Mouse (Mus musculus): Measurements from ENCODE around the gene Tcaf2.

Tcaf2 gene

DNA sequence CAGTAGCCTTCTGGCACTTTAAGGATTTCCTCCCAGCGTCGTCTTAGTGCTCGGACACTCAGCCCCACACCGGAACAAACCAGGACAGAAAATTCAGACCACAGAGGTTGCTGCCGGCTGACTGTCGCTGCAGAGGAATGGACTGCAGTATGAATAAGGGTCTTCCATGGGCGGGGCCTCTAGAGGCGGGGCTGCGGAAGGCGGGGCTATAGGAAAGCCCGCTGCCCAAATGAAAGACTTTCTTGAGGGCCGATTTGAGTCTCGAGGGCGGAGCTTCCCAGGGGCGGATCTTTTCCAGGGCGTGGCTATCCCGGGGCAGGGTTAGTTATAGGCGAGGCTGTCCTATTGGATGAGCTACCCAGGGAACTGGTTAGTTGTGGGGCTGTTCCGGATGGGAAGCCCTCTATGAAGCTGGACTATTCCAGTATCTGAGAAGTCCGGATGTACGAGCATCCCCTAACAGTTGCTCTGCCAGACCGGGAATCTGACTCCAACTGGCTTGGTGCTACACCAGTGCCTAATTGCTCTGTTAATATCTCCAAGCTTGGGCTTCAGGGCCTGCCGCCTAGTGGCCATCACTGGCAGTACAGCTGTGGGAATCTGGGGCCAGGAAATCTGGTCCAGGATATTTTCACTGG is at the start of gene Tcaf2:
Tcaf2 (minus strand) TSS at position 343 of the 638 bp plus-strand sequence.
- DNase-seq (ENCODE audit: low spot score in 2 of 2) = peak; percentile 93

GRCm38 (mm10) chr6:42692517-42693190 is 47.6 kb upstream of the Tcaf2 start:
- DNase-seq (ENCODE audit: low spot score in 2 of 2) = peak; percentile 55 to 82

- DNase-seq (ENCODE audit: low spot score in 2 of 2) = peak; percentile 63 to 81
Measured at GRCm38 (mm10) chr6:42692154-42692516, 47.1 kb upstream of the Tcaf2 start.

- DNase-seq (ENCODE audit: low spot score in 2 of 2) = no peak
Measured at GRCm38 (mm10) chr6:42689761-42690160, 44.7 kb upstream of the Tcaf2 start.

GRCm38 (mm10) chr6:42687907-42688306 is 42.9 kb upstream of the Tcaf2 start:
- no peak for DNase-seq (ENCODE audit: low spot score in 2 of 2)

DNA sequence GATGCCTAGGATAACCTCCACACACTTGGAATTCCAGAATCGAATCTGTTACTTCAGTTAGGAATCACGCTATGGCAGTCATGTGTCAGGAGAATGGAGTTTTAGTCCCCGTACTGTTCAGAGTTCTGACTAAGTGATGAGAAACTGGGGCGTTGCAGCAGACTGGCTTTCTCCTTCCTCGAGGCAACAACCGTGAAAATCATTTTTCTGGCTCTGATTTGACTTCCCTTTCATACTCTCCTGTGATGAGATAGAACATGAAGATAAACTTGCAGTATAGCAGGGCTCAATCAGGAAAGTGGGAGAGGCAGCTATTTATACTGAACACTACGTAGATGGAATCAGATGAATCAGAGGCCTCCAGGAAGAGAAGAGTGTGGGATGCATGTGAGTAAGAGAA is 35.0 kb upstream of the Tcaf2 start:
- DNase-seq (ENCODE audit: low spot score in 2 of 2) = no peak

DNA sequence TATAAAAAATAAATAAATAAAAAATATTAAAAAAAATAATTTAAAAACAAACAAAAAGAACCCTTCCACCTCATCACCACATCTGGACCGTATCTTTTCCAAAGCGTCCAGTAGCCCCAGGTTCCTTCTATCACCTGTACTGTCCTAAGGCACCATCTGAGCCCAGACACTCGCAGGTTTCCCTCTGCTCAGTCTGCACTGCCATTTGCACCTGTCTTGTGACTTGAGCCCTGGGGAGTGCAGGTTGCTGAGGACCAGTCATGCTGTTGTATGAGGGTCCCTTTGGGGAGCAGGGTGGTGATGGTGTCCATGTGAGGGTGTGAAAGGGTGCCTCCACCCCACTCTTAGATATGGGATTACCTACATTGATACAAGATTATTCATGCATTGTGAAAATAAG is 31.0 kb upstream of the Tcaf2 start:
- DNase-seq (ENCODE audit: low spot score in 2 of 2) = no peak

- DNase-seq (ENCODE audit: low spot score in 2 of 2) = no peak
Measured at GRCm38 (mm10) chr6:42671767-42672166, 26.7 kb upstream of the Tcaf2 start.

DNA sequence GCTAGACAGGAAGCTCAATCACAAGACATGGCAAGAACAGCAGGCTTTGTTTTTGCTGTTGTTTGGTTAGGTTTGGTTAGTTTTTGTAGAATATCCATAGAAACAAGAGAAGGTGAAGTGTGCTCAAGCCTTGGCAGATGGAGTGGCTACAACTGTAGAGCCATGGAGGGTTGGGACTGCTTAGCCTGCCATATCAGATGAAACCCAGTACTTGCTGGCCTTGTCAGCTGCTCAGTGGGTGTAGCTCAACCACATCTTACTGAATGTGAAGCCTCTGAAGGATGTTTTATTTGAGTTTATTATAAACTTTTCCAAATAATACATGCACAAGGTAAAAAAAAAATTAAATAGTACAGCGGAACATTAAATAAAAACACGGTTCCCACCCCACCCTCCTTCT is 22.7 kb upstream of the Tcaf2 start:
- DNase-seq (ENCODE audit: low spot score in 2 of 2) = no peak

- no peak for DNase-seq (ENCODE audit: low spot score in 2 of 2)
Measured at GRCm38 (mm10) chr6:42661739-42662138, 16.7 kb upstream of the Tcaf2 start.

GRCm38 (mm10) chr6:42634393-42634792 is 10.7 kb downstream of the Tcaf2 start:
- no peak for DNase-seq (ENCODE audit: low spot score in 2 of 2)

DNA sequence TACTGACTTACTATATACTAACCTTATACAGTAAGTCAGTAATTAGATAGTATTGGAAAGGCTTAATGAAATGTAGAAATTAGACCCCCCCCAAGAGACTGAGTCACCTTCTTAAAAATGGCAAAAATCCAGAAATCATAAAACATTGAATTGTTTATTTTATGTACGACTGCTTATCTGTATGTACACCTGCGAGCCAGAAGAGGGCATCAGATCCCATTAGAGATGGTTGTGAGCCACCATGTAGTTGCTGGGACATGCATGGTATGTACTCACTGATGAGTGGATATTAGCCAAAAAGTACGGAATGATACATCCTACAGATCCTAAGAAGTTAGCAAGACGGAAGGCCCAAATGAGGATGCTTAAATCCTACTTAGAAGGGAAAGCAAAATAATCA is 13.7 kb downstream of the Tcaf2 start:
- DNase-seq (ENCODE audit: low spot score in 2 of 2) = no peak

DNA sequence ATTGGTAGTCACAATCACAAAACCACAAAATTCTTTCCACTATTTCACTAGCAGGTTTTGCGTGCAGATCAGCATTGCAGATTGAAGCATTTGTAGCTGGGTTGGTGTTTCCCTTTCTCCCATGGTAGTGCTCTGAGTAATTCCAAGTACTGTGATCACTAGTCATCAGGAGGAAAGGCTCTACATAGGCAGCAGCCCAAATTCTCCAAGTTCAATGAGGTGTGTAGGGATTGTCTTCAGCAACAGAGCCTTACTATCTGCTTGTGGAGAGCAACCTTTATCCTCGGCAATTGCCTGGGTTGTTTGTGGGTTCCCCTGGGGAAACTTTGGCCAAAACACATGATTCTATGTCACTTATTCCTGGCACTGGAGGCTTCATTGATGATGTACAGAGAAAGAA is 28.1 kb downstream of the Tcaf2 start:
- no peak for DNase-seq (ENCODE audit: low spot score in 2 of 2)

GRCm38 (mm10) chr6:42612218-42612617 is 32.8 kb downstream of the Tcaf2 start:
- DNase-seq (ENCODE audit: low spot score in 2 of 2) = no peak

DNA sequence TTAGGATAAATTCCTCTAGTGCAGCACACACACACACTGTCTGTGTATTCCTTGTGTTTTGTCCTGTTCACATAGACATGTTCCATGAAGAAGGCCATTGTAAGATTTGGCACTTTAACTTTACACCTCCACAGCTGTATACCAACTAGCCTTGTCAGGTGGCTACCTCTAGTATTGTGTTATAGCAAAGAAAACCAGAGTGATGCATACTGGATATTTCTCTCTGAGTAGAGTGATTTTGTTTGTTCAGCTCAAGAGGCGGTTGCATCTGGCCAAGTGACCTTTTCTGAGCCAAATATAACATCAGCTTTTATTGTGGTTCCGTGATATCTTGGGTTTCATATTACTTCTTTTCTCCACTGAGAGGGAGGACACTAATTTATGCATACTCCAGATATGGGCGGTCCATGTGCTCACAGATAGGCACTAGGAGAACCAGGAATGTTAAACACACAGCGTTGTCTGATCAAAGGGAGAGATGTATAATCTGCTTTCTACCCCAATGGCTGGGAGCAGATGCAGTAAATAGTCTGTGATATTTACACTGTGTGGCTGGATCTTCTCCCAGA is 34.0 kb downstream of the Tcaf2 start:
- DNase-seq (ENCODE audit: low spot score in 2 of 2) = no peak

DNA sequence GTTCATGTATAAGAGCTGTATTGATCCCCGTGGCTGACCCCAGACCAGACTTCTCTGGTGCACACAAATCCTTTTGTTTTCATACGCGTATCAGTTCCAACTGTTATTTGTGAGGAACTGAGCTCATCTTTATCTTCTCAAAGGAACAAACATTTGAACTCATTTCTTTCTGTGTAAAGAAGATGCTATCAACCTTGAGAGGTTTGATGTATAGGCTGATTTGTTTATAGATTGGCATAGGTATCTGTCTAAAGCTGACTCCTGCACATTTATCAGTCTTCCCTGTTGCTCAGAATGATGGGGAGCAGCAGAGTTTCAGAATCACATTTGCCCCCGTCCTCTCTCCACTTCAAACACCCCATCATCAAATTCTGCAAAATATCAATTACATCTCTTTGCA is 47.5 kb downstream of the Tcaf2 start, which contains the start of gene Tcaf3:
Tcaf3 (minus strand) TSS at position 101 of the 400 bp plus-strand sequence.
- no peak for DNase-seq (ENCODE audit: low spot score in 2 of 2)

GRCm38 (mm10) chr6:42593138-42593882 is 51.7 kb downstream of the Tcaf2 start:
- DNase-seq (ENCODE audit: low spot score in 2 of 2) = no peak

DNA sequence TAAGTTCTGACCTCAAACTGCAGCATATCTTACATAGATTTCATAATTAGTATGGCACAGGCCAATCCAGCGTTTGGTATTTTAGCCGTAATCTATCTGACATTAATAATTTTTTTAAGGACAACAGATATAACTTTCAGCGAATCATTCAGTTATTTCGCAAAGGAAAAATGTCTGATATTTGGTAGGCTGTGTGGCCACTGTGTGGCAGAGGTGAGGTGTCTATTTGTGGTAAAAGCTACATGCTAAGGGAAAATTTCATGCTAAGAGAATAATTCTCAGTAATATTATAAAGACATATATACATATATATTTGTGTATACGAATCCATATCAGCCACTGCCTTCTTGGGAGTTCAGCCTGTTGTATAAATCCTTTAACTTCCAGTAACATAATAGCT is 58.5 kb downstream of the Tcaf2 start:
- no peak for DNase-seq (ENCODE audit: low spot score in 2 of 2)

DNA sequence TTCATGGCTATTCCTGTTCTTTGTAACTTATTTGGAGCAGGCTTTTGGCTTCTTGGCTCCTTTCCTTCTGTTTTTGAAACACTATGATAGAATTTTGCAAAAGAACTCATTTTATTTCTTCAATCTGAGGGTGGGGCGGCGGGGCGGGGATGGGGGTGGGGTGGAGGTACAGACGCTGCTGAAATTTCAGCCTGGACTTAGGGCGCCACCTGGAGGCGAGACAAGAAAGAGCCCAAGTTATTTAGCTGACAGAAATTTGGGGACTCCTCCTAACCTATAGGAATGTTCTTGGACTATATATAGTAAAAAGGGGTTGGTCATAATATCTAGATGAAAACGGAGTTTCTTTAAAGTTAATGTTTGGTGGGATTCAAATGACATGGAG is 61.6 kb downstream of the Tcaf2 start:
- peak; percentile 56 to 65 for DNase-seq (ENCODE audit: low spot score in 2 of 2)

GRCm38 (mm10) chr6:42582741-42583487 is 62.1 kb downstream of the Tcaf2 start:
- no peak for DNase-seq (ENCODE audit: low spot score in 2 of 2)

DNA sequence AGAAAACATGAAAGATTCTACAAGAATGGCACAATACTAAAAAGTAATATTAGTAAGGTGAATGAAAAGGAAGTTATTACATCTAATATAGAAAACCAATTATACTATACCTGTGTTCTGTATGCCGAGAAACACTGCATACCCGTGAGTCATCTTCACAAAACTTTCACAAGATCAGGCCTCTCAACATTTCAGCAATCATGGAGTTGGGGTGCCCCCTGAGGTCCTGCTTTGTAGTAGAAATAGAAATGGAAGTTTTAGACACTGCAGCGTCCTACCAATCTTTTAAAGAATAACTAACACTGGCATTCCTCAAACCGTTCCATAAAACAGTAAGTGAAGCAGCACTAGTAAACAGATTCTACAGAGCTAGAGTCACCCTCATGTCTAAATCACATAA is 66.4 kb downstream of the Tcaf2 start:
- no peak for DNase-seq (ENCODE audit: low spot score in 2 of 2)

GRCm38 (mm10) chr6:42577433-42577832 is 67.6 kb downstream of the Tcaf2 start:
- no peak for DNase-seq (ENCODE audit: low spot score in 2 of 2)

Measured in urinary bladder, postnatal 36 days (tissue).